Mouse (Mus musculus): Measurements from ENCODE around the gene Serpine3.

DNA sequence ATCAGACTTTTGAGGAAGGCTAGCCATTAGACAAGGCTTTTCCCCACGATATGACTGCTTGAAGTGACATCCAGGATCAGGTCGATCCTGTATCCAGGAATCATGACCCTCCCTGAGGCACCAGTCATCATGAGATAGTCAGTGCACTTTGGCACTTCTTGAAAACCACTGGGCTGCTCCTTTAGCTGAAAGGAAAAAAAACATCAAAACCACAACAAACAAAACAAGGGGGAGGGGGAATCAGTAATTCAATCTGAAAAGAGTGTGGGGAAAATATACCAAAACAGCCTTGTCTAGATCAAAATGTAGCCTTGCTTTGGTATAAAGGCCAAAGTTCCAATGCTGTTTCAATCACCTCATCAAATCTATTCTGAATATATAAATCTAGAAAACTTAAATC is 70.2 kb downstream of the Serpine3 start:
- TF ChIP-seq ZC3H11A (IDR thresholded peaks at IDR 0.05; ENCODE audit: low read depth, low read length) (no peak), EP300 (IDR thresholded peaks at IDR 0.05; ENCODE audit: low read depth in 1 of 2, low read length in 2 of 2) (no peak), POLR2A (IDR thresholded peaks at IDR 0.05; ENCODE audit: control insufficient read depth in 1 of 2, insufficient read depth in 1 of 2, low read depth in 1 of 2, low read length in 2 of 2, poor library complexity in 1 of 2) (no peak), USF1 (IDR thresholded peaks at IDR 0.05; ENCODE audit: low read depth, low read length) (no peak), RAD21 (IDR thresholded peaks at IDR 0.05; ENCODE audit: low read depth, low read length) (no peak), UBTF (IDR thresholded peaks at IDR 0.05; ENCODE audit: borderline replicate concordance, insufficient read depth, low read depth, low read length) (no peak)
